Mouse (Mus musculus): ENCODE data around the gene Kdm8. TPM values are rescaled to one million over a fixed set of nuclear protein-coding genes. Genes with fewer than 3 reads are reported as not detected.
"Not testable (repeated sequence)": the region's sequence is repeated elsewhere in the genome, so short reads cannot be mapped to it uniquely, and the experiment has no call there.

Kdm8 gene
- polyA plus RNA-seq, 1 experiment from 2014 or later: 10.4 TPM

DNA sequence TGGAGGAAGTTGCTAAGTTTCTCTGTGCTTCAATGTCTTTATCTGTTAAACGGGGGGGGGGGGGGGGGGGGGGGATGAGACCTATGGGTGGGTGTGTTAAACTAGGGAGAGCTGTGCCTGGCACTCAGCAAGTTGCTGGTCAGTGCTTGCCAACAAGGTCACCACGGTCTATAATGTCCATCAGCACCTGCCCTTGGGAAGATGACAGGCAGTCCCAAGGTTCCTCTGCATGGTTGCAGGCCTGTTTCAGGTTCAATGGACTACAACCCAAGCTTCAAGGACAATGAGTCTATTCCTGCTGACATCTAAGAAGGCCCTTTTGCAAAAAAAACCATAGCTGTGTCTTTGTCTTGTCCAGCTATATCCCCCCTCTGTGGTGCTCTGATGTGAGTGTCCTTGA, 22.6 kb upstream of the Kdm8 start:
- ATAC-seq: no peak
- 88% methylated on average over 1 of the region's 2 CpGs for WGBS

GRCm38 (mm10) chr7:125423056-125423455, 21.4 kb upstream of the Kdm8 start:
- H3K4me3 ChIP-seq (ENCODE audit: low read length): no peak overlapping the region
- H3K36me3 ChIP-seq (ENCODE audit: control insufficient read depth, insufficient read depth, low read length): no peaks in the 10 kb centered on the region
- no peak overlapping the region for H3K9ac ChIP-seq (ENCODE audit: low read depth, low read length)
- H3K27me3 ChIP-seq (replicated peaks; ENCODE audit: control insufficient read depth, insufficient read depth, low read length): no peaks in the 10 kb centered on the region
- no peaks in the 10 kb centered on the region for H3K9me3 ChIP-seq (ENCODE audit: control insufficient read depth, low read length)
- no peak overlapping the region for H3K27ac ChIP-seq (ENCODE audit: low read length)
- H3K4me1 ChIP-seq (ENCODE audit: control insufficient read depth, insufficient read depth, low read length): no peaks in the 10 kb centered on the region
- ATAC-seq: no peak
- 59% methylated on average over 3 of the region's 3 CpGs for WGBS
- H3K4me2 ChIP-seq (ENCODE audit: low read depth, low read length): no peak overlapping the region

More for the DNA sequence above, 22.6 kb upstream of the Kdm8 start:
- Histone ChIP-seq H3K4me2 (ENCODE audit: low read depth, low read length) (no peak overlapping the region), H3K36me3 (ENCODE audit: control insufficient read depth, insufficient read depth, low read length) (no peaks in the 10 kb centered on the region), H3K9me3 (ENCODE audit: control insufficient read depth, low read length) (no peaks in the 10 kb centered on the region), H3K4me3 (ENCODE audit: low read length) (no peak overlapping the region), H3K27me3 (replicated peaks; ENCODE audit: control insufficient read depth, insufficient read depth, low read length) (no peaks in the 10 kb centered on the region), H3K27ac (ENCODE audit: low read length) (no peak overlapping the region), H3K9ac (ENCODE audit: low read depth, low read length) (no peak overlapping the region), H3K4me1 (ENCODE audit: control insufficient read depth, insufficient read depth, low read length) (no peaks in the 10 kb centered on the region)

- H3K36me3 ChIP-seq (ENCODE audit: control insufficient read depth, insufficient read depth, low read length): no peaks in the 10 kb centered on the region
- no peak for ATAC-seq
- no peak overlapping the region for H3K27ac ChIP-seq (ENCODE audit: low read length)
- no peaks in the 10 kb centered on the region for H3K27me3 ChIP-seq (replicated peaks; ENCODE audit: control insufficient read depth, insufficient read depth, low read length)
- WGBS: 79% methylated on average over 12 of the region's 12 CpGs
- no peak overlapping the region for H3K4me3 ChIP-seq (ENCODE audit: low read length)
- H3K4me2 ChIP-seq (ENCODE audit: low read depth, low read length): no peak overlapping the region
- H3K4me1 ChIP-seq (ENCODE audit: control insufficient read depth, insufficient read depth, low read length): peaks cover 6% of the 10 kb centered on the region; the same call in 1 of the 2 replicates
- peaks cover 5% of the 10 kb centered on the region; the same call in 1 of the 2 replicates for H3K9me3 ChIP-seq (ENCODE audit: control insufficient read depth, low read length)
- H3K9ac ChIP-seq (ENCODE audit: low read depth, low read length): no peak overlapping the region
Observed at GRCm38 (mm10) chr7:125427492-125428090, 16.9 kb upstream of the Kdm8 start.

DNA sequence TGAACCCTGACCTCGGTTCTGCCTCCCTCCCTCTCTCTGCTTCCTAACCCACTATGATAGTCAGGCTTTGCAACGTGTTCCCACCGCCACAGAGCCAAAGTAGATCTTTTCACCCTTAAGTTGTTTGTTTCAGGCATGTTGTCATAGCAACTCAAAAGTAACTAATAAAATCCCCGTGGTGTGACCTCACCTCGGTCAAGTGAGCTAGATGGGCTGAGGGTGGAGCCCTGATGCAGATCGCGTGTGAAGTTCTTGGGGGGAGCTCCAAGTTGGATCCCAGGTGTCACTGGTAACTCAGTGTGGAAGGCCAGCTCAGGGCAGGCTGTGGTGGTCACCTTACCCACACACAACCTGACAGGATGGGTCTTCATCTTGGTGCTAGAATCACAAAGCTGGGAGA, 16.1 kb upstream of the Kdm8 start:
- H3K9ac ChIP-seq (ENCODE audit: low read depth, low read length): no peak overlapping the region
- no peak for ATAC-seq

DNA sequence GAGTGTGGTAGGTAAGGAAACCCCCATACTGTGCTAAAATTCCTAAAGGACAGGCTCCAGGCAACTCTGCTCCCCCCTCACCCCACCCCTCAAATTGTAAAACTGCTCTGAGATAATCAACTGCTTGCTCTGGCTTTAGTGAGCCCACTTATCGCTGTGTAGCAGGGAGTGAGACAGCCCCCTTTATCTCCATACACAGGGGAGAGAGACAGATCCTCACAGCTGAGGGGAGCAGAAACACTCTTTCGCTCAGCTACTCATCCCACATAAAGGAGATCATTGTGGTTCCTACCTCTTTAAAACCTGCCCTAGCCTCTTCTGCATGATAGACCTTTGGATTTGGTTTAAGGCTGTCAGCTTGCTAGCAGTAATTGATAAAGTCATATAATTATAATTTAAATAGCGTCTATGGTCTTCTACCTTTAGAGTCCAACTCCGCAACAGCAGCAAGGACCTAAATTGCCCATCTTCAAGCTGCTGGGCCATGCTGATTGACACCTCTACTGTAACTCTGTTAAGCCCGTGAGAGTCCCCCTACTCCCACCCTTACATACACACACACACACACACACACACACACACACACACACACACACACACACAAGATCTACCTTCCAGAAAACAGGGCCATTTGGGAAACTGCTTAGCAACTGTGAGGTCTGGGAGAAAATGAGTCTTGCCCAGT, 15.5 kb upstream of the Kdm8 start:
- not testable (repeated sequence) for H3K4me3 ChIP-seq (ENCODE audit: low read length); H3K36me3 ChIP-seq (ENCODE audit: control insufficient read depth, insufficient read depth, low read length); H3K27me3 ChIP-seq (replicated peaks; ENCODE audit: control insufficient read depth, insufficient read depth, low read length); H3K4me2 ChIP-seq (ENCODE audit: low read depth, low read length); H3K9ac ChIP-seq (ENCODE audit: low read depth, low read length); H3K4me1 ChIP-seq (ENCODE audit: control insufficient read depth, insufficient read depth, low read length); H3K27ac ChIP-seq (ENCODE audit: low read length); H3K9me3 ChIP-seq (ENCODE audit: control insufficient read depth, low read length)
- peak; percentile 69 for ATAC-seq
- 73% methylated on average over 5 of the region's 5 CpGs for WGBS

More for the DNA sequence above, 16.1 kb upstream of the Kdm8 start:
- Histone ChIP-seq H3K4me3 (ENCODE audit: low read length) (no peak overlapping the region), H3K27ac (ENCODE audit: low read length) (no peak overlapping the region), H3K9me3 (ENCODE audit: control insufficient read depth, low read length) (peaks cover 5% of the 10 kb centered on the region; the same call in 1 of the 2 replicates), H3K36me3 (ENCODE audit: control insufficient read depth, insufficient read depth, low read length) (no peaks in the 10 kb centered on the region), H3K27me3 (replicated peaks; ENCODE audit: control insufficient read depth, insufficient read depth, low read length) (no peaks in the 10 kb centered on the region), H3K4me2 (ENCODE audit: low read depth, low read length) (no peak overlapping the region), H3K4me1 (ENCODE audit: control insufficient read depth, insufficient read depth, low read length) (peaks cover 6% of the 10 kb centered on the region; the same call in 1 of the 2 replicates)
- 62% methylated on average over 7 of the region's 7 CpGs for WGBS

DNA sequence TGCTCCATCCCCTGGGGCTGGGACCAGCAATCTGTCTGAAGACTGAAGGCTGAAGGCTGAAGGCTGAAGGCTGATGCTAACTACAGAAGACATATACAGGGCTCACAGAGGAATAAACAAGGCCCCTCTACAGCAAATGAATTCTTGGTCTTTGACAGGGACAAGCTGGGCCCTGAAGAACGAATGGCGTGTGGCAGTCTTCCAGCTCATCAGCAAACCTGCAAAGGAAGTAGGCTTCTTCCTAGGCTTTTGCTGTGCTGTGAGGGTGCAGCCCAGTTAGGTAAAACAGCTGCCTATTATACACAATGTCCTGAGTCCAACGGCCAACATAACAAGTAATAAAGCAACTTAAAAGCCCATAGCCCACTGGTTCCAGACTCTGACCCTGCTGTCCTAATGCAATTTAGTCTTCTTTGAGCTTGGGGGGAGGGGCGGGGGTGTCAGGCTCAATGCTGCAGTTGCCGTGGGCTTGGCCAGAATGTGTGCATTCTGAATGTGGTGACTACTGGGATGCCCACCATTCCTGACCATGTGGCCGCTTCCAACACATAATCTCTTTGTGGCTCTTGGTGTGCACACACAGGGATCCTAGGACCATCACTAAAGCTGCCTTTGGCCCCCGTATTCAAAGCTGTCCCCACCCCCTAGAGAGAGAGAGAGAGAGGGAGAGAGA, 14.2 kb upstream of the Kdm8 start:
- peaks cover 15% of the 10 kb centered on the region for H3K4me1 ChIP-seq (ENCODE audit: control insufficient read depth, insufficient read depth, low read length)
- no peaks in the 10 kb centered on the region for H3K36me3 ChIP-seq (ENCODE audit: control insufficient read depth, insufficient read depth, low read length)
- no peaks in the 10 kb centered on the region for H3K27me3 ChIP-seq (replicated peaks; ENCODE audit: control insufficient read depth, insufficient read depth, low read length)
- peaks cover 5% of the 10 kb centered on the region; the same call in 1 of the 2 replicates for H3K9me3 ChIP-seq (ENCODE audit: control insufficient read depth, low read length)
- WGBS: 57% methylated on average over 7 of the region's 7 CpGs
- no peak overlapping the region for H3K4me3 ChIP-seq (ENCODE audit: low read length)
- H3K27ac ChIP-seq (ENCODE audit: low read length): no peak overlapping the region
- no peak for ATAC-seq
- H3K4me2 ChIP-seq (ENCODE audit: low read depth, low read length): no peak overlapping the region
- H3K9ac ChIP-seq (ENCODE audit: low read depth, low read length): no peak overlapping the region

GRCm38 (mm10) chr7:125433874-125434273, 10.6 kb upstream of the Kdm8 start:
- peak; percentile 71 for ATAC-seq
- 56% methylated on average over 3 of the region's 3 CpGs for WGBS
- no peaks in the 10 kb centered on the region for H3K36me3 ChIP-seq (ENCODE audit: control insufficient read depth, insufficient read depth, low read length)
- H3K27ac ChIP-seq (ENCODE audit: low read length): 0 out of 2 replicates have a peak overlapping the region, but pooled peaks have one; percentile 38
- no peak overlapping the region for H3K4me3 ChIP-seq (ENCODE audit: low read length)
- no peaks in the 10 kb centered on the region for H3K27me3 ChIP-seq (replicated peaks; ENCODE audit: control insufficient read depth, insufficient read depth, low read length)
- H3K4me2 ChIP-seq (ENCODE audit: low read depth, low read length): no peak overlapping the region
- H3K9me3 ChIP-seq (ENCODE audit: control insufficient read depth, low read length): peaks cover 5% of the 10 kb centered on the region; the same call in 1 of the 2 replicates
- peaks cover 15% of the 10 kb centered on the region for H3K4me1 ChIP-seq (ENCODE audit: control insufficient read depth, insufficient read depth, low read length)
- H3K9ac ChIP-seq (ENCODE audit: low read depth, low read length): no peak overlapping the region

GRCm38 (mm10) chr7:125434666-125435290, 9.7 kb upstream of the Kdm8 start:
- WGBS: 33% methylated on average over 8 of the region's 8 CpGs
- Histone ChIP-seq H3K27ac (ENCODE audit: low read length) (peak overlapping the region; percentile 38), H3K4me1 (ENCODE audit: control insufficient read depth, insufficient read depth, low read length) (peaks cover 15% of the 10 kb centered on the region), H3K36me3 (ENCODE audit: control insufficient read depth, insufficient read depth, low read length) (no peaks in the 10 kb centered on the region), H3K9ac (ENCODE audit: low read depth, low read length) (peak overlapping the region; percentile 1; the same call in 1 of the 2 replicates), H3K27me3 (replicated peaks; ENCODE audit: control insufficient read depth, insufficient read depth, low read length) (no peaks in the 10 kb centered on the region), H3K4me2 (ENCODE audit: low read depth, low read length) (no peak overlapping the region), H3K4me3 (ENCODE audit: low read length) (no peak overlapping the region), H3K9me3 (ENCODE audit: control insufficient read depth, low read length) (peaks cover 10% of the 10 kb centered on the region; the same call in 1 of the 2 replicates)
- ATAC-seq: peak; percentile 21; the same call in 1 of the 2 replicates

DNA sequence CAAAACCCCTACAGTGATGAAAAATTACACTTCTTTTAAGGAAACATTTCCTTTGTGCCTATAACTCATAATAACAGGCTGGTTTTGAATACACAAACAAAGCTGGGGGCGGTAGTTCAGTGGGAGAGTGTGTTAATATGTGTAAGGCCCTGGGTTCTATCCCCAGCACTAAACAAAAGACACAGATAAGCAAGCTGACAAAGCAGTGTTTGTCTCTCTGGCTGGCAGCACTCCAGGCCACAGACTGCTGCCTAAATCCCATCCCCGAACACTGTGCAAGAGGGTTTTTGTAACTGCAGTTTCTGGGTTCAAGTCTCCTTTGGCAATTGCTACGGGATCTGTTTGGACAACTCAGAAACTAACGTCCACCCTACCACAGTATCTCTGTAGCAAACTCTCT, 2.2 kb upstream of the Kdm8 start:
- Histone ChIP-seq H3K27ac (ENCODE audit: low read length) (no peak overlapping the region), H3K27me3 (replicated peaks; ENCODE audit: control insufficient read depth, insufficient read depth, low read length) (no peaks in the 10 kb centered on the region), H3K9me3 (ENCODE audit: control insufficient read depth, low read length) (peaks cover 9% of the 10 kb centered on the region; the same call in 1 of the 2 replicates), H3K4me3 (ENCODE audit: low read length) (no peak overlapping the region), H3K4me2 (ENCODE audit: low read depth, low read length) (no peak overlapping the region), H3K9ac (ENCODE audit: low read depth, low read length) (no peak overlapping the region), H3K36me3 (ENCODE audit: control insufficient read depth, insufficient read depth, low read length) (no peaks in the 10 kb centered on the region; the same call in 1 of the 2 replicates), H3K4me1 (ENCODE audit: control insufficient read depth, insufficient read depth, low read length) (peaks cover 9% of the 10 kb centered on the region)
- WGBS: 75% methylated on average over 4 of the region's 4 CpGs
- ATAC-seq: no peak

All from intestine, embryonic 16.5 days (tissue).